Mouse (Mus musculus) forebrain, embryonic 15.5 days (tissue): Measurements from ENCODE around the gene Micu1. TPM values are rescaled to one million over a fixed set of nuclear protein-coding genes. Genes with fewer than 3 reads are reported as not detected.

ENCODE experiments used
- ATAC-seq: fragments of 200-750 bp; cut with Nextera tagmentation; replicated peaks from 2 replicates; pipeline ENCODE4 v1.8.0; 2017; ENCODE audit warnings: mild to moderate bottlenecking, moderate TSS enrichment, moderate library complexity
- H3K27ac ChIP-seq: fragments of 300-500 bp; sonication (generic); replicated peaks from 2 replicates; pipeline ENCODE4 v1.5.1; 2015; ENCODE audit warnings: mild to moderate bottlenecking, inconsistent platforms
- H3K27me3 ChIP-seq: fragments of 300-500 bp; sonication (generic); 2 replicates; pipeline ENCODE4 v1.6.1; 2015; ENCODE audit warnings: inconsistent platforms
- H3K36me3 ChIP-seq: fragments of 300-500 bp; sonication (generic); 2 replicates; pipeline ENCODE4 v1.6.1; 2015; ENCODE audit warnings: mild to moderate bottlenecking, inconsistent platforms
- H3K4me1 ChIP-seq: fragments of 300-500 bp; sonication (generic); 2 replicates; pipeline ENCODE4 v1.6.1; 2015; ENCODE audit warnings: inconsistent platforms
- H3K4me2 ChIP-seq: fragments of 300-500 bp; sonication (generic); replicated peaks from 2 replicates; pipeline ENCODE4 v1.6.1; 2015; ENCODE audit warnings: mild to moderate bottlenecking, inconsistent platforms
- H3K4me3 ChIP-seq: fragments of 300-500 bp; sonication (generic); 2 replicates; pipeline ENCODE4 v1.5.1; 2015; ENCODE audit warnings: mild to moderate bottlenecking, inconsistent platforms
- H3K9ac ChIP-seq: fragments of 300-500 bp; sonication (generic); replicated peaks from 2 replicates; pipeline ENCODE4 v1.6.1; 2015; ENCODE audit warnings: mild to moderate bottlenecking, inconsistent platforms
- H3K9me3 ChIP-seq: fragments of 300-500 bp; sonication (generic); 2 replicates; pipeline ENCODE4 v1.6.1; 2016; ENCODE audit warnings: inconsistent platforms
- WGBS: fragments of 180-500 bp; shearing (Covaris S2); methylation state at CpG from one replicate; pipeline ENCODE4 v1.1.7; 2015; ENCODE audit warnings: mixed read lengths; 5-methylcytosine and 5-hydroxymethylcytosine counted together
- polyA plus RNA-seq: library from polyadenylated mRNA; unstranded; fragments of >200 nt; fragmentation: Nextera tagmentation; extraction: Ambion mirVana; gene quantifications from 2 replicates; pipeline ENCODE4 v1.2.1, GENCODE M21; 2015

Micu1 gene
- polyA plus RNA-seq, 1 experiment from 2014 or later, result 79.1 TPM

GRCm38 (mm10) chr10:59896911-59897331 is 194.6 kb downstream of the Micu1 start:
- no peaks in the 10 kb centered on the region for H3K9me3 ChIP-seq
- peak overlapping the region; percentile 99 for H3K27ac ChIP-seq
- H3K4me2 ChIP-seq, result peak overlapping the region; percentile 32
- peaks cover 69% of the 10 kb centered on the region for H3K4me1 ChIP-seq
- 19% methylated on average over 3 of the region's 3 CpGs for WGBS
- H3K4me3 ChIP-seq, result no peak overlapping the region
- peak; percentile 9 for ATAC-seq
- peak overlapping the region; percentile 9; the same call in 1 of the 2 replicates for H3K9ac ChIP-seq
- no peaks in the 10 kb centered on the region for H3K27me3 ChIP-seq
- H3K36me3 ChIP-seq, result peaks cover 23% of the 10 kb centered on the region; the same call in 1 of the 2 replicates

GRCm38 (mm10) chr10:59897511-59897910 is 195.2 kb downstream of the Micu1 start:
- H3K9me3 ChIP-seq, result no peaks in the 10 kb centered on the region
- H3K4me1 ChIP-seq, result peaks cover 72% of the 10 kb centered on the region
- peak overlapping the region; percentile 9; the same call in 1 of the 2 replicates for H3K9ac ChIP-seq
- H3K36me3 ChIP-seq, result peaks cover 18% of the 10 kb centered on the region; the same call in 1 of the 2 replicates
- peak overlapping the region; percentile 99 for H3K27ac ChIP-seq
- H3K27me3 ChIP-seq, result no peaks in the 10 kb centered on the region
- 3% methylated on average over 5 of the region's 5 CpGs for WGBS
- H3K4me2 ChIP-seq, result peak overlapping the region; percentile 32
- no peak overlapping the region for H3K4me3 ChIP-seq
- ATAC-seq, result peak; percentile 31

GRCm38 (mm10) chr10:59898180-59898778 is 196.0 kb downstream of the Micu1 start:
- Histone ChIP-seq H3K9me3 (no peaks in the 10 kb centered on the region), H3K4me1 (peaks cover 73% of the 10 kb centered on the region), H3K9ac (0 out of 2 replicates have a peak overlapping the region, but pooled peaks have one; percentile 3), H3K36me3 (peaks cover 14% of the 10 kb centered on the region; the same call in 1 of the 2 replicates), H3K27ac (peak overlapping the region; percentile 99), H3K4me2 (no peak overlapping the region), H3K27me3 (no peaks in the 10 kb centered on the region), H3K4me3 (no peak overlapping the region)
- no peak for ATAC-seq
- 41% methylated on average over 9 of the region's 9 CpGs for WGBS

- Histone ChIP-seq H3K9me3 (no peaks in the 10 kb centered on the region), H3K4me2 (no peak overlapping the region), H3K9ac (peak overlapping the region; percentile 48), H3K27ac (peak overlapping the region; percentile 99), H3K27me3 (no peaks in the 10 kb centered on the region), H3K4me1 (peaks cover 72% of the 10 kb centered on the region), H3K4me3 (no peak overlapping the region), H3K36me3 (peaks cover 14% of the 10 kb centered on the region; the same call in 1 of the 2 replicates)
- WGBS, result 18% methylated on average over 2 of the region's 2 CpGs
- ATAC-seq, result no peak
Observed at GRCm38 (mm10) chr10:59898935-59899334, 196.7 kb downstream of the Micu1 start.

- Histone ChIP-seq H3K9ac (peak overlapping the region; percentile 48), H3K4me3 (no peak overlapping the region), H3K36me3 (peaks cover 11% of the 10 kb centered on the region; the same call in 1 of the 2 replicates), H3K27ac (peak overlapping the region; percentile 99), H3K4me1 (peaks cover 71% of the 10 kb centered on the region), H3K4me2 (peak overlapping the region; percentile 30), H3K27me3 (no peaks in the 10 kb centered on the region), H3K9me3 (no peaks in the 10 kb centered on the region)
- peak; percentile 94 for ATAC-seq
- WGBS, result 6% methylated on average over 21 of the region's 21 CpGs
Observed at GRCm38 (mm10) chr10:59899341-59900173, 197.3 kb downstream of the Micu1 start.

GRCm38 (mm10) chr10:59900174-59900435 is 197.8 kb downstream of the Micu1 start:
- H3K9me3 ChIP-seq, result no peaks in the 10 kb centered on the region
- H3K4me3 ChIP-seq, result no peak overlapping the region
- H3K27me3 ChIP-seq, result no peaks in the 10 kb centered on the region
- ATAC-seq, result no peak
- H3K4me1 ChIP-seq, result peaks cover 69% of the 10 kb centered on the region
- peak overlapping the region; percentile 99 for H3K27ac ChIP-seq
- WGBS, result 14% methylated on average over 4 of the region's 4 CpGs
- no peak overlapping the region; the same call in 1 of the 2 replicates for H3K9ac ChIP-seq
- peak overlapping the region; percentile 30 for H3K4me2 ChIP-seq
- H3K36me3 ChIP-seq, result peaks cover 11% of the 10 kb centered on the region; the same call in 1 of the 2 replicates

GRCm38 (mm10) chr10:59900939-59901338 is 198.7 kb downstream of the Micu1 start:
- Histone ChIP-seq H3K27me3 (no peaks in the 10 kb centered on the region), H3K4me3 (no peak overlapping the region), H3K36me3 (peaks cover 4% of the 10 kb centered on the region; the same call in 1 of the 2 replicates), H3K27ac (peak overlapping the region; percentile 99), H3K4me2 (no peak overlapping the region), H3K9me3 (no peaks in the 10 kb centered on the region), H3K9ac (no peak overlapping the region), H3K4me1 (peaks cover 66% of the 10 kb centered on the region)
- 46% methylated on average over 4 of the region's 4 CpGs for WGBS
- no peak for ATAC-seq

GRCm38 (mm10) chr10:59901463-59901862 is 199.2 kb downstream of the Micu1 start:
- WGBS, result 96% methylated on average over 1 of the region's 1 CpGs
- H3K9ac ChIP-seq, result no peak overlapping the region
- ATAC-seq, result no peak
- H3K4me1 ChIP-seq, result peaks cover 62% of the 10 kb centered on the region
- H3K36me3 ChIP-seq, result no peaks in the 10 kb centered on the region
- peak overlapping the region; percentile 99 for H3K27ac ChIP-seq
- H3K9me3 ChIP-seq, result no peaks in the 10 kb centered on the region
- H3K4me2 ChIP-seq, result no peak overlapping the region
- no peak overlapping the region for H3K4me3 ChIP-seq
- no peaks in the 10 kb centered on the region for H3K27me3 ChIP-seq

GRCm38 (mm10) chr10:59901986-59902605 is 199.8 kb downstream of the Micu1 start:
- H3K36me3 ChIP-seq, result no peaks in the 10 kb centered on the region
- H3K9ac ChIP-seq, result no peak overlapping the region
- H3K27ac ChIP-seq, result 0 out of 2 replicates have a peak overlapping the region, but pooled peaks have one; percentile 0
- peaks cover 56% of the 10 kb centered on the region for H3K4me1 ChIP-seq
- no peaks in the 10 kb centered on the region for H3K27me3 ChIP-seq
- ATAC-seq, result no peak
- H3K4me3 ChIP-seq, result no peak overlapping the region
- WGBS, result 64% methylated on average over 8 of the region's 8 CpGs
- no peaks in the 10 kb centered on the region for H3K9me3 ChIP-seq
- no peak overlapping the region for H3K4me2 ChIP-seq

- WGBS, result 67% methylated on average over 8 of the region's 8 CpGs
- Histone ChIP-seq H3K36me3 (no peaks in the 10 kb centered on the region), H3K4me3 (no peak overlapping the region), H3K4me2 (no peak overlapping the region), H3K9me3 (no peaks in the 10 kb centered on the region), H3K9ac (no peak overlapping the region), H3K27me3 (no peaks in the 10 kb centered on the region), H3K4me1 (peaks cover 52% of the 10 kb centered on the region), H3K27ac (peak overlapping the region; percentile 0; the same call in 1 of the 2 replicates)
- no peak for ATAC-seq
Observed at GRCm38 (mm10) chr10:59902606-59902990, 200.3 kb downstream of the Micu1 start.

- H3K9me3 ChIP-seq, result no peaks in the 10 kb centered on the region
- H3K27me3 ChIP-seq, result no peaks in the 10 kb centered on the region
- H3K27ac ChIP-seq, result peak overlapping the region; percentile 24
- H3K9ac ChIP-seq, result no peak overlapping the region
- WGBS, result 63% methylated on average over 7 of the region's 7 CpGs
- ATAC-seq, result no peak
- H3K4me1 ChIP-seq, result peaks cover 52% of the 10 kb centered on the region
- H3K4me3 ChIP-seq, result no peak overlapping the region
- no peak overlapping the region for H3K4me2 ChIP-seq
- H3K36me3 ChIP-seq, result no peaks in the 10 kb centered on the region
Observed at GRCm38 (mm10) chr10:59903170-59903569, 200.9 kb downstream of the Micu1 start.

GRCm38 (mm10) chr10:59907080-59907609 is 204.9 kb downstream of the Micu1 start:
- H3K4me3 ChIP-seq, result no peak overlapping the region
- H3K27ac ChIP-seq, result no peak overlapping the region
- H3K27me3 ChIP-seq, result no peaks in the 10 kb centered on the region
- H3K4me1 ChIP-seq, result peaks cover 33% of the 10 kb centered on the region
- no peak overlapping the region for H3K9ac ChIP-seq
- ATAC-seq, result no peak
- no peak overlapping the region for H3K4me2 ChIP-seq
- no peaks in the 10 kb centered on the region for H3K36me3 ChIP-seq
- H3K9me3 ChIP-seq, result no peaks in the 10 kb centered on the region
- WGBS, result 57% methylated on average over 3 of the region's 3 CpGs
